Mouse (Mus musculus) C2C12 (cell line): ENCODE measurements at regions not wholly inside any gene's neighbourhood (a gene's known extent, or its start where the extent isn't known, plus 50 kb on each side); places are given as distances from the start of the nearest gene placed in this dataset.

Source experiments
- CTCF ChIP-seq: IDR thresholded peaks from one replicate; pipeline ENCODE4 v1.5.1; 2011; ENCODE audit not compliant: control insufficient read depth, insufficient read depth, insufficient read length
- MYOD1 ChIP-seq: IDR thresholded peaks from one replicate; pipeline ENCODE4 v1.6.1; 2011; ENCODE audit warnings: low read depth; ENCODE audit not compliant: control insufficient read depth, insufficient read length
- MYOG ChIP-seq: IDR thresholded peaks from one replicate; pipeline ENCODE4 v1.6.1; 2011; ENCODE audit not compliant: control insufficient read depth, insufficient read length; ENCODE audit errors: extremely low read depth

DNA sequence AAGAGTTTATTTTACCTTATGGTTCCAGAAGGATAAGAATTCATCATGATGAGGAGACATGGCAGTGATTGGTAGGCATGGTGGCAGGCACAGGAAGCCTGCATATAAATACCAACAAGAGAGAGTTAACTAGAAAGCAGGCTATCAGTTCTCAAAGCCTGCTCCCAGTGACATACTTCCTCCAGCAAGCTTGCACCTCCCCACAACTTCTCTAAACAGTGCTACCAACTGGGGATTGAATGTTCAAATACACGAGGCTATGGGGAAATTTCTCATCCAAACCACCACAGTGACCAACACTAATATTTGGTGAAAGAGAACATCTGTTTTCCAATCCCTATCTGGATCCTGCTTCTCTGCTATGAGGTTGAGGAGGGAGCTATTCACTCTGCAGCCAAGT lies 125.8 kb downstream of the Zfp619 start:
- TF ChIP-seq CTCF (no peak), MYOG (no peak), MYOD1 (no peak)
